Mouse (Mus musculus) CD4-positive, CD25-positive, alpha-beta regulatory T cell, adult 2 months (primary cell): ENCODE measurements around the gene Fam104a.

ENCODE experiments used
- DNase-seq: peaks from one replicate; pipeline ENCODE4 v3.0.0-alpha.2; 2012; ENCODE audit warnings: low read depth, low spot score

Gene Fam104a

DNA sequence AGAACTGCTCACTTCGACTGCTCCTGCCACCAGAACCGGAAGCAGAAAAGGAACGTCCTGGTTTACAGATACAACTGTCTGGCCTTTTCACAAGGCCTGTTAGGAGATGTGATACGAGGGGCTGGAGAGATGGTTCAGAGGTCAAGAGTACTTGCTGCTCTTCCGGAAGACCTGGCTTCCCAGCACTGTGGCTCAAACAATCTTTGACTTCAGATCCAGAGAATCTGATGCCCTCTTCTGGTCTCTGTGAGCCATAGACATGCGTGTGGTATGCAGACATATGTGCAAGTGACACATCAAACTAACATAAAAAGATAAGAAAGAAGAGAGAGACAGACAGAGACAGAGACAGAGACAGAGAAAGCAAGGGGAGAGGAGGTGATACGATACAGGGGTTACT is 51.7 kb downstream of the Fam104a start:
- no peak for DNase-seq

DNA sequence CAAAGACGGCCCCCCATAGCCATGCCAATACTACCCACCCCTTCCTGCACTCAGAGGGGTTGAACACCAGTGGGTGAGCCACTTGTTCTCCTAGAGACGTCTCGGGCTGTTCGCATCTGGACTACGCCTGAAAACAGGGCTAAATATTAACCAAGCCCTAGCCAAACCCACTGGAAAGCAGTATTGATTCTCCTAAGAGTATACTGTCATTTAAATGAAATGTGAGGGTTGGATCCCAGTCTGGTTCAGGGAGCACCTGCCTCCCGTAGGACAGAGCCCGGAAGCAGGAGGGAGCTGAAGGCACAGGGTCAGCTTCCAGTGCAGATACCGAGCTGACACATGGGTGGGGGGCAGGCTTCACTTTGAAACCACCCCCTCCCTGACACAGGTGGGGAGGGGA is 52.1 kb downstream of the Fam104a start:
- DNase-seq = no peak

GRCm38 (mm10) chr11:113631302-113631701 is 52.7 kb downstream of the Fam104a start:
- no peak for DNase-seq

GRCm38 (mm10) chr11:113630642-113631041 is 53.3 kb downstream of the Fam104a start:
- peak; percentile 25 for DNase-seq

DNA sequence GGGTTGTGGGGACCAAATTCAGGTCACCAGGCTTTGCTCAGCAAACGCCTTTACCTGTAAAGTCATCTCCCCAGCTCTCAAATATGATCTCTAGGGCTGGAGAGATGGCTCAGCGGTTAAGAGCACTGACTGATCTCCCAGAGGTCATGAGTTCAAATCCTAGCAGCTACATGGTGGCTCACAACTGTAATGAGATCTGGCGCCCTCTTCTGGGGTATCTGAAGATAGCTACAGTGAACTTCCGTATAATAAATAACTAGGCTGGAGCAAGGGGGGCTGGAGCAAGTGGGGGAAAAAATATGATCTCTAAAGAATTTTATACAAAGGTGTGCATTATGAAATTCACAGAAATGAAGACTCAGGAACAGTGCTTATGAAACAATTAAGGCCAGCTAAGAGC is 56.2 kb downstream of the Fam104a start:
- peak; percentile 67 for DNase-seq

GRCm38 (mm10) chr11:113625437-113625836 is 58.5 kb downstream of the Fam104a start:
- DNase-seq = no peak

GRCm38 (mm10) chr11:113622028-113622427 is 61.9 kb downstream of the Fam104a start:
- DNase-seq = no peak

- no peak for DNase-seq
Measured at GRCm38 (mm10) chr11:113621001-113621400, 63.0 kb downstream of the Fam104a start.

DNA sequence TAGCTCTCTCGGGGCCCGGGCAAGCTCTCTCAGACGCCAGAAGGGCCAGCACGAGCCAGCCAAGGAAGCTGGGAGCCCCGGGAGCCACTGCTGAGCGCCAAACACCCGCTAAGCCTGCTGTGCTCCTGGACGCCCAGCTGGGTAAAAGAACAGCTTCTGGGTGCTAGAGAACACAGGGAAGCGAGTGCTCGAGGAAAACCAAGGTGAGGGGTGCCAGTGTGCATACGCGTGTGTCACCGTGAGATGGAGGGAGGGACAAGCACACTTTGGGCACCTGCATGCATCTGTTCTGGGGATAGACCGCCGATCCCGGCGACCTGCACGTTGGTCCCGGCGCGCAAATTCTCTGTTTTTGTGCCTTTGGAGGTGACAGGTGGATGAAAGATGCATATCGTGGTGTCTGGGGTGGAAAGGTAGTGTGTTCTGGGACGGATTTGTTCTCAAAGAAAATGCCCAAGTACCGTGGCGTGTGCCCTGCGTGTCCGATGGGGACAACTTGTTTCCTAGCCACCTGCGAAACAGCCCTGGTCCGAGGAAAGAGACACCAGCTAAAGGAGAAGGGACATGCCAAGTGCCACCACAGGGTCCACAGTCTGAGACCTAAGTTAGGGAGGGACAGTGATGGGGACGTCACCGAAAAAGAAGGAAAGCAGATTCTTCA is 64.4 kb downstream of the Fam104a start:
- no peak for DNase-seq

GRCm38 (mm10) chr11:113618672-113619419 is 65.1 kb downstream of the Fam104a start, which contains the start of gene Sstr2:
TSS of gene Sstr2 (plus strand) at chr11:113619342.
- DNase-seq = peak; percentile 86

DNA sequence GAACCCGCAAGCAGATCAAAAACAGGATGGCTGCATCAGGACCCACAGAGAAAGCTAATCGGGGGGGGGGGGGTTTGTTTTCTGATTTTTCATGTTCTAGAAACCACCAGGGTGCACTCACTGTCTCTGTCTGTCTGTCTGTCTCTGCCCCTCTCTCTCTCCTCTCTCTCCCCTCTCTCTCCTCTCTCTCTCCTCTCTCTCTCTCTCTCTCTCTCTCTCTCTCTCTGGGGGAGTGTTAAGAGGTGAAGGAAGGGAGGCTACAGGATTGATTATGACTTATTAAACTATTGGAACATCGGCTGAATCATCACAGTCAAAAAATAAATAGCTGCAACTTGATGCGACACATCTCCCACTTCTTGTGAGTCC is 65.7 kb downstream of the Fam104a start:
- DNase-seq = no peak

GRCm38 (mm10) chr11:113617132-113617911 is 66.6 kb downstream of the Fam104a start:
- DNase-seq = peak; percentile 81

DNA sequence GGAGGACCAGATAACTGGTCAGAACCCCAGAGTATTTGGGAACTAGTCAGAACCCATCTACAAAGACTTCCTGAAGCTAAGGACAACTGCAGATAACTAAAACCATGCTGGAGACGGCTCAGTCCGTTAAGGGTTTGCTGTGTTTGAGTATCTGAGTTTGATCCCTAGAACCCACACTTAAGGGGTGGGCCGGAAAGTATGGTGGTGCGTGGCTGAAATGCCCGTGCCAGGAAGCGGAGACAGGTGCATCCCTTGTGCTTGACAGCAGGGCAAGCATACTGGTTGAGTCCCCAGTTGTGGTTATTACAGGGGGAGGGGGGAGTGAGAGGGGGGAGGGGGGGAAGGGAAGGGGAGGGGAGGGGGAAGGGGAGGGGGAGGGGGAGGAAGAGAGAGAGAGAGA is 69.5 kb downstream of the Fam104a start:
- DNase-seq = peak; percentile 9

DNA sequence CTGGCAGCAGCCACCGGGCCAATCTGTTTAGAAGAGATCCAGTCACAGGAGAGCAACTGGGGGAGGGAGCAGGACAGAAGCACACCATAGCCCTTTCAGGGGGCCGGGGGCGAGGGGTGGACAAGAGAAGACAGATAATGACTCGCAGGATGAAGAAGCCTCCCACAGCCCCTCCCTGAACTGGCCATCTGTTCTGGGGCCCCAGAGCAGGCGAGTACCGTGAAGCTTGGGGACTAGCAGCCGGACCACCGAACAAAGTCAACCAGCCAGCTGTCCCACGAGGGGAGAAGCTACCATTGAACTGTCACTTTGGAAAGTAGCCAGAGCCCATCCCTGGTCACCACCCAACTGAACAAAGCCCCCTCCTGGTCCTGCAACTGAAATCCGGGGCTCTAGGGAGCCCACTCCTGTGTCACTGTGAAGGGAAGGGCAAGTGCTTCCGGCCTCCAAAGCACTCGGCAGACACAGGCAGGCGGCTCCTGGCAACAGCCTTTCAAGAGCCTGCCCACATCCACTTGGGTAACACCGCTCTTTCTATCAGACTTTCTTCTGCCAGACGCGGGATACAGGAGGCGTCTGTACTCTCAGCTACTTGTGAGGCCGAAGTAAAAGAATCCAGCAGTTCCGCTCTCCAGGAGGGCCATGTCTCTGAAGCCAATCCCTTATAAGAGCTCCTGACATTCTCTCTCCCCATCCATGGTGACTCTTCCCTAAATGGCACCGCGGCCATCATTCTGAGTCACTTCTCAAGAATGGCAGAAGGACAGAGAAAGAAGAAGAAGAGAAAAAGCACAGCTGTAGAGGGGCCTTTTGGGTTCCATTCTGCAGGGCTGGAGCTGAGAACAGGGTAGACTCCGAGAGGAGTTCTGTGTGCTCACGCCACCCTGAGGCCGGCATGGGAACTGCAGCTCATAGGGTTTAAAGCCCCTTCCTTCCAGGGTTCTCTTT is 72.0 kb downstream of the Fam104a start:
- DNase-seq = peak; percentile 81
